Mouse (Mus musculus) urinary bladder, adult 2 months (tissue): ENCODE measurements around the gene Cd19. TPM values are rescaled to one million over a fixed set of nuclear protein-coding genes. Genes with fewer than 3 reads are reported as not detected.
"Not testable (repeated sequence)": the region's sequence is repeated elsewhere in the genome, so short reads cannot be mapped to it uniquely, and the experiment has no call there.

Experiments used
- DNase-seq: peaks from one replicate; pipeline ENCODE4 v3.0.0; 2022; ENCODE audit warnings: low spot score
- polyA plus RNA-seq: library from polyadenylated mRNA; depleted of rRNA; stranded (reverse); fragments of >200 nt; gene quantifications from 2 replicates; pipeline ENCODE4 v1.2.3, GENCODE M21; 2012

Cd19 gene
- polyA plus RNA-seq, 1 experiment: 0.28 TPM

- no peak for DNase-seq
Observed at GRCm38 (mm10) chr7:126435801-126436200, 21.1 kb upstream of the Cd19 start.

- DNase-seq: no peak
Observed at GRCm38 (mm10) chr7:126434726-126435125, 20.0 kb upstream of the Cd19 start.

- DNase-seq: no peak
Observed at GRCm38 (mm10) chr7:126430167-126430566, 15.5 kb upstream of the Cd19 start.

DNA sequence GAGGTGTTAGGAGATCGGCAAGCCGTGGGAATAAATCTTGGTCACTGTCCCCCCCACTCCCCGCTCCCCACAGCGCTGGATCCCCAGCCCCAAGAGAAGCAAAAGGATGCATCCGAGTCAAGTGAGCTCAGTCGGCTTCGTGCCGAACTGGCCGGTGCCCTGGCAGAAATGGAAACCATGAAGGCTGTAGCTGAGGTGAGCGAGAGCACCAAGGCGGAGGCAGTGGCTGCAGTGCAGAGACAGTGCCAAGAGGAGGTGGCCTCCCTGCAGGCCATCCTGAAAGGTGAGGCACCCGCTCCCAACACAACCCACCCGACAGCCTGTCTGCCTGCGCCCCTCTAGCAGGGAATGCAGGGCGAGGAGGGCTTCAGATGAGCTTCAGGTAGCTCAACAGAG lies 14.8 kb upstream of the Cd19 start:
- DNase-seq: no peak

- peak; percentile 99 for DNase-seq
Observed at GRCm38 (mm10) chr7:126428631-126429502, 14.2 kb upstream of the Cd19 start, which contains the start of gene Rabep2. Gene Rabep2, plus strand, starts transcription at chr7:126428759.

DNA sequence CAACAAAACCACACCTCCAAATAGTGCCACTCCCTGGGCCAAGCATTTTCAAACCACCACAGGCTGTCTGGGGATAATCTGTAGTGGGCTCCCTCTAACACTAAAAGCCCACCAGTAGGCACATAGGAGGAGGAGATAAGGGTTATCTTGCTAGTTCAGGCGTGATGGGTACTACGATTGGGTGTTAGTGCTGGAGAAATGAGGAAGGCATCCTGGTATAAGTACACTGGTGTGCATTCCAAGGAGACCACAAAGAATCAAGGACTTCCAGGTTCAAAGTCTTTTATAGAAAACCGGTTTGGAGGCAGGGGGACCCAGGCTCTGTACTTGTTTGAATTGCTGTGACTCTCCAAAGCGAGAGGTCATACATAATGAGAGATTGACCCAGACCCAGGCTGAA lies 13.5 kb upstream of the Cd19 start:
- no peak for DNase-seq

- DNase-seq: no peak
Observed at GRCm38 (mm10) chr7:126427323-126427860, 12.7 kb upstream of the Cd19 start.

DNA sequence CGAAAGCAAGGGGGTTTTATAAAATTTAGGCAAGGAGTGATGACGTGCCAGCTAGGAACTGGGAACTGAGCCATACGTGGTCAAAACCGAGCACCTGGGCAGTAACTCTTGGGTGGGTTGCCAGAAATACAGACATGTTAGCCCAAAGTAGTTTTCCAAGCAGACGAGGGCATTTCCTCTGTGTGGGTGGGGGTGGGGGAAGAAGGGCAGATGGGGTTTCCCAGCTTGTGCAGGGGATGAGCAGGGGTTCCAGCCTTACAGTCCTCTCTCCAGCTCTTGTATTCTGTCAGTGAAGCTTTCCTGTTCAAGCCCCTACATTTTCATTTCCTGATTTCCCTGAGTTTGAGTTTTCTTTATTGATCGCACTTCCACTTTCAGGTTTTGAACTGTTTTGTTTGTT lies 9.5 kb upstream of the Cd19 start:
- DNase-seq: no peak

- no peak for DNase-seq
Observed at GRCm38 (mm10) chr7:126421756-126422155, 7.1 kb upstream of the Cd19 start.

GRCm38 (mm10) chr7:126418496-126418895 lies 3.8 kb upstream of the Cd19 start:
- no peak for DNase-seq

DNA sequence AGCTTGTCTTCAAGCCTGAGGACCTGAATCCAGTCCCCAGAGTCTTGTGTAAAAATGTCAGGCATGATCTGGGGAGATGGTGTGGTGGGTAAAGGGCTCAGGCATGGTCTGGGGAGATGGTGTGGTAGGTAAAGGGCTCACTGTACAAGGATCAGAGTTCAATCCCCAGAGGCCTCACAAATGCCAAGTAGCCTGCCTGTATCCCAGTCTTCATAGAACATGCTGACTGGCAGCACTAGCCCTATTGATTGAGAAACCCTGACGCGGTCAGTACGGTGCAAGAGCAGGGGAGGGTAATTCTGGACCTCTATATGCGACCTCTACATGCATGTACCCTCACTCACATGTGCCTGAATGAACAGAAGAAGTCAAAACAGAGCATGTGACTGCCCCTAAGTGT lies 2.9 kb upstream of the Cd19 start:
- no peak for DNase-seq

- no peak for DNase-seq
Observed at GRCm38 (mm10) chr7:126417045-126417444, 2.4 kb upstream of the Cd19 start.

GRCm38 (mm10) chr7:126416615-126417014 lies 1.9 kb upstream of the Cd19 start:
- DNase-seq: no peak

DNA sequence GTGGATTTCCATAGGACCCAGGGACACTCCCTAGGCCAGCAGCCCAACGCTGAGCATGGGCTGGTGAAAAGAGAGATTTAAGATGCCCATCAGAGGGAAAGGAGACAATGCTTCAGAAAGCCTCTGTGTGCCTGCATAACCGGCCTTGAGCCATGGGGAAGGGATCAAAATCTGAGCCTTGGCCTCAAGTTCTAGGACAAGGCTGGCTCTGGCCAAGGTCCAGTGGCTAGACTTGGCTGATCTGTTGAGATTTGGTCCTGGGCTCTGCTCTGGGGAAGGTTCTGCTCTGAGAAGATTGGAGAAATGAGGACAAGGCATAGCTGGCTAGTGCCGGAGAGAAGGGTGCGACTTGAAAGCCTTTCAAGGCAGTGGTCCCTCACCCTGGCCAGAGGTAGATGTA lies 3.6 kb downstream of the Cd19 start:
- no peak for DNase-seq

DNA sequence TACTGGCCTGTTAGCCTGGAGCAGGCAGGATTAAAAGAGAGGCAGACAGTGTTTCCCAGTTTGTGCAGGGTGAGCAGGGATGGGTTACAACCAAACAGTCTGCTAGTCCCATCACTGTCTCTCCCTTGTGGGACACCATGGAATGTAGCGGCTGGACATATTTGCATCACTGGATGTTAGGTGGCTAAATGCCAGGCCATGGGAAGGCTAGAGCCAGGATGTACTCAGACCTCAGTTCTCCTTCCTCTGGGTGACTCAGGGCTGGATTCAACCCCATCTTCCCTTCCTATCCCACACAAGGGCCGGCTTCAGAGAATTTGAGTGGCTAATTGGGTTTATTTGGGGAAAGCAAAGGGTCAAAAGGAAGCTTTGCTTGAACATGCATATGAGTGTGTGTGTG lies 6.0 kb downstream of the Cd19 start:
- no peak for DNase-seq

DNA sequence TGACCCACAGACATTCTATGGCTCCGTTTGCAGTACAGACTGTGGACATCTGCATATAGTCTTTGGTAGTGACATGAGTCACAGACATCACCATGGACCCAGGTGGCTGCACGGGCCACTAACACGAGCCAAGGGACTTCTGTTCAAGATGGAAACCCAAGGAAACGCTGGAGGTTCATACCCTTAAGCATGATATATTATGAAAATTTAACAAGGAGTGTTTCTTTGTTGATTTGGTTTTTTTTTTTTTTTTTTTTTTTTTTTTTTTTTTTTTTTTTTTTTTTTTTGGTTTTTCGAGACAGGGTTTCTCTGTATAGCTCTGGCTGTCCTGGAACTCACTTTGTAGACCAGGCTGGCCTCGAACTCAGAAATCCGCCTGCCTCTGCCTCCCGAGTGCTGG lies 12.2 kb downstream of the Cd19 start:
- not testable (repeated sequence) for DNase-seq

DNA sequence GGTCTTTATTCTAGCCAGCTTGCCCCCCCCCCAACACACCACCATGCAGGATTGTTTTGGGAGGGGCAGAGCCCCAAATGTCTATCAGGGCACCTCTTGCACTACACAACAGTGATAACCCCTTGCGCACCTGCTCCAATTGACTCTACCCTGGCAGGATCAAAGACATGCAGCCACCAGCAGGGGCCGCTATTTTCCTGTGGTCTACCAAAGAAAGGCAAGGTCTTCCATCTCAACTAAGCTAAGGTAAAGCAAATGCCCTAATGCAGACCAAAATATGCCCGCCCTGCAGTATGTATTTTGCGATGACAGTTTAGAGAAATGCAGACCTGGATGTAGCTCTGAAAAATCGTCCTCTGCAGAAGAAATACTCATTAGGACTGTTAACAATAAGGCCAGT lies 15.1 kb downstream of the Cd19 start:
- DNase-seq: peak; percentile 56

DNA sequence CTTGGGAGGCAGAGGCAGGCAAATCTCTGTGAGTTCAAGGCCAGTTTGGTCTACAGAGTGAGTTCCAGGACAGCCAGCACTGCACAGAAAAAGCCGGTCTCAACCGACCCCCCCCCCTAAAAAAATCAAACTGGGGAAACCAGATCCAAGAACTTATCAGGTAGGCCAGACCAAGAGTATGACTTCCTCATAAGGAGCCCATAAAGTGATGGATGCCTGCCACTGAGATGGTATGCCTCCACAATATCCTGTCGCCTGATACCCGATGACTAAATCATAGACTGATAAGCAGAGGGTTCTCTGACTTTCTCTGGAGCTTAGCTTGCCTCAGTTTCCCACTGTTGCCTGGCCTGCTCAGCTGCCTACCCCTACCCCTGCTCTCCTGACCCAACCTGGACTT lies 16.9 kb downstream of the Cd19 start:
- DNase-seq: no peak

DNA sequence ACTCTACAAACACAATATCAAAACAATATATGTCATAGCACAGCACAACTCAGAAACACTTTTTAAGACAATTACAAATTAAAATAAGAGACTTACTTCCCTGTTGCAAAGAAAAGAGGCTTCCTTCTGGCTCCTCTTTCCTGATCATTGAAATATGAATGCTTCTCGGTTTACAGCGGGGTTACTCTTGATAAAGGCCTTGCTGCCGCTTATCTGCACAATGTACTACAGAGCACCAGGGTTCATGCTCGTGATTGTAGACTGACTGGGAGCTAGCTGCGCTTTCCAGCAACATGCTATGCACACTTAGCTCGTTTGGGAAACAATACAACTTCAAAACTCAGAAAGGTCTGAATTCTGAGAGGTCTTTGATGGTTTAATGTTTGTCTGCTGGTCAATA lies 17.5 kb downstream of the Cd19 start:
- no peak for DNase-seq

- peak; percentile 75 for DNase-seq
Observed at GRCm38 (mm10) chr7:126396298-126397119, 18.2 kb downstream of the Cd19 start, which contains the start of gene Nfatc2ip. Gene Nfatc2ip, minus strand, starts transcription at chr7:126396737.

DNA sequence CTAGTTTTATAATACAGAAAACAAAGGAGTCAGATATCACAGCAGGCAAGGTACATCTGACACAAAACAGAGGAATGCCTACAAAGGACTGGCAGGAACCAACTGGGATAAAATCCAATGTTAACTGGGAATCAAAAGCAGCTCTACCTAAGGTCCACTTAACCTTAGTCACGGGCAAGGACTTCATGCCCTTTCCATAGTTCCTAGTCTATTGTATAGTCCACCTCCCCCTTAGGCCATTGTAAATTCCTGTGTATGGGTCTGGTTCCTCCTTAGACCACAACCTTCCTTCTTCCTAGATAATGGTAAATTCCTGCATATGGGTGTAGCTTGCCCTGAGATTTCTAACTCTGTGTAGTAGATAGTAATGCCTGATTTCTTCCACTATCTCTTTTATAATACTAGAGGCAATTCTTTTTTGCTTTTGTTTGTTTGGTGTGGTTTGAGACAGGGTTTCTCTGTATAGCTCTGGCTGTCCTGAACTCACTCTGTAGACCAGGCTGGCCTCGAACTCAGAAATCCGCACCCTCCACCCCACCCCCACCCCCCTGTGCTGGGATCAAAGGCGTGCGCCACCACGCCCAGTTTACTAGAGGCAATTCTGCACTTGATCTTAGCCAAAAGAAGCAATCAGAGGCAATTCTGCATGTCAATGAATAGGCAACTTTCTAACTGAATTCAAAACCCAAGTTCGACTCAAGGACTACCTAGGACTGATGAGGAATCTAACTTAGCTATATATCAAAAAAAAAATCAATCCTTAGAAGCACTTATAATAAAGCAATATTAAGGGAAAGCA lies 22.4 kb downstream of the Cd19 start:
- not testable (repeated sequence) for DNase-seq

DNA sequence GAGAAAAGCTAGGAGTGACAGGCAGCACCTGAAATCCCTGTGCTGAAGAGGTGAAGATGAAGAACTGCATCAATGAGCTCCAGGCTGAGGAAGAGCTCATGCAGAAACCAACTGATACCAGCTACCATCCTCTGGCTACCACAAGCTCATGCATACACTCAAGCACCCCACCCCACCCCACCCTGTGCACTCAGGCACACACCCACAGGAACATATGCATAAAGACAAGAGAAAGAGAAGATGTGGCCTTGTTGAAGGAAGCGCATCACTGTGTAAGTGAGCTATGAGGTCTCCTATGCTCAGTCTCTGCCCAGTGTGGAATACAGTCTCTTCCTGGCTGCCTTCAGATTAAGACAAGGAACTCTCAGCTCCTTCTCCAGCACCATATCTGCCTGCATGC lies 26.5 kb downstream of the Cd19 start:
- DNase-seq: no peak
